Mouse (Mus musculus): ENCODE data around the gene Gm10135. TPM values are rescaled to one million over a fixed set of nuclear protein-coding genes. Genes with fewer than 3 reads are reported as not detected.
"Not testable (repeated sequence)": the region's sequence is repeated elsewhere in the genome, so short reads cannot be mapped to it uniquely, and the experiment has no call there.

The Gm10135 gene
- polyA plus RNA-seq, 1 experiment from 2014 or later, result not detected

GRCm38 (mm10) chr5:72948136-72948535 lies 26.4 kb downstream of the Gm10135 start:
- Histone ChIP-seq H3K9me3 (replicated peaks) (no peaks in the 10 kb centered on the region), H3K27ac (no peak overlapping the region), H3K4me1 (no peaks in the 10 kb centered on the region), H3K36me3 (peaks cover 37% of the 10 kb centered on the region), H3K27me3 (ENCODE audit: low read depth, poor library complexity, severe bottlenecking) (no peaks in the 10 kb centered on the region), H3K4me3 (no peak overlapping the region)
- no peak for DNase-seq (ENCODE audit: low spot score)
- WGBS, result 100% methylated on average over 1 of the region's 1 CpGs

DNA sequence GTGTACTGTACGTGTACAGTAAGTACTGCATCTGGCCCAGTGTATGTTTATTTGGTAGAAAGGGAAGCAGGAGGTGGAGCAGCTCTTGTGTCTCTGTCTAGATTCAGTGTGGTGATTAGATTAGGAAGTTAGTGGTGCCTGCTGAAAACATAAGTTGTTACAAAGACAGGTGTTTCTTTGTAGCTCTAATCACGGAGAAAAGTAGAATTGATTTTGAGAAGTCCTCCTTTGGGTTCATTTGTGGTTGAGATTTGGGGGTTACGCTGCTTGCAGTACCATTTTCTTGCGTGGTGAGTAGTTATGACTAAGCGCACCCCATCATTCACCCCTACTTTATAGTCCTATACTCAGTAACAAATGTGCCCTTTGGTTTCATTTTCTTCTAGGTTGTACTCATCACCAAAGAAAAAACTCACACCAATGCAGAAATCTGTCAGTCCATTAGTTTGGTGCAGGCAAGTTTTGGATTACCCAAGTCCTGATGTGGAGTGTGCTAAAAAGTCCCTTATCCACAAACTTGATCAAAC lies 33.5 kb downstream of the Gm10135 start:
- Histone ChIP-seq H3K27ac (no peak overlapping the region), H3K36me3 (peaks cover 37% of the 10 kb centered on the region), H3K4me3 (no peak overlapping the region), H3K9me3 (replicated peaks) (no peaks in the 10 kb centered on the region), H3K27me3 (ENCODE audit: low read depth, poor library complexity, severe bottlenecking) (no peaks in the 10 kb centered on the region), H3K4me1 (no peaks in the 10 kb centered on the region)
- WGBS, result 97% methylated on average over 5 of the region's 5 CpGs
- DNase-seq (ENCODE audit: low spot score), result no peak

GRCm38 (mm10) chr5:72939311-72939710 lies 35.2 kb downstream of the Gm10135 start:
- no peaks in the 10 kb centered on the region for H3K27me3 ChIP-seq (ENCODE audit: low read depth, poor library complexity, severe bottlenecking)
- DNase-seq (ENCODE audit: low spot score), result no peak
- H3K36me3 ChIP-seq, result peaks cover 33% of the 10 kb centered on the region
- no peak overlapping the region for H3K27ac ChIP-seq
- 89% methylated on average over 2 of the region's 2 CpGs for whole genome bisulfite sequencing
- no peaks in the 10 kb centered on the region for H3K4me1 ChIP-seq
- no peaks in the 10 kb centered on the region for H3K9me3 ChIP-seq (replicated peaks)
- no peak overlapping the region for H3K4me3 ChIP-seq

DNA sequence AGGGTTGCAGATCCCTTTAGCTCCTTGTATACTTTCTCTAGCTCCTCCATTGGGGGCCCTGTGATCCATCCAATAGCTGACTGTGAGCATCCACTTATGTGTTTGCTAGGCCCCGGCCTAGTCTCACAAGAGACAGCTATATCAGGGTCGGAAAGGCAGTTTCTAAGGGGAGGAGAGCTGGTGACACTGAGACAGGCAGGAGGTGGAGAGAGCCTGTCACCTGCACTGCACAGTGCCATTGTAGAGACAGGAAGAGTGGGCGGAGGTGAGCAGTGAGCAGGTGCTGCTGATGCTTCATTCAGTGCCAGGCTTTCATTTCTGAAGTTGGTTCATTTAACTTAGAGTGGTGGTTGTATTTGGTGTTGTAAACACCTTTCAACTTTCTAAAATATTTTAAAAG lies 36.1 kb downstream of the Gm10135 start:
- 94% methylated on average over 3 of the region's 3 CpGs for WGBS
- peaks cover 32% of the 10 kb centered on the region for H3K36me3 ChIP-seq
- not testable (repeated sequence) for H3K27ac ChIP-seq; H3K27me3 ChIP-seq (ENCODE audit: low read depth, poor library complexity, severe bottlenecking); H3K4me3 ChIP-seq; H3K9me3 ChIP-seq (replicated peaks); H3K4me1 ChIP-seq; DNase-seq (ENCODE audit: low spot score)

- no peaks in the 10 kb centered on the region for H3K4me1 ChIP-seq
- H3K9me3 ChIP-seq (replicated peaks), result no peaks in the 10 kb centered on the region
- H3K4me3 ChIP-seq, result no peak overlapping the region
- WGBS, result 95% methylated on average over 17 of the region's 17 CpGs
- H3K27me3 ChIP-seq (ENCODE audit: low read depth, poor library complexity, severe bottlenecking), result no peaks in the 10 kb centered on the region
- DNase-seq (ENCODE audit: low spot score), result no peak
- no peak overlapping the region for H3K27ac ChIP-seq
- H3K36me3 ChIP-seq, result peaks cover 14% of the 10 kb centered on the region
These were observed 41.4 kb downstream of the Gm10135 start for GRCm38 (mm10) chr5:72933026-72933675.

GRCm38 (mm10) chr5:72927074-72927473 lies 47.4 kb downstream of the Gm10135 start:
- Histone ChIP-seq H3K4me1 (no peaks in the 10 kb centered on the region), H3K4me3 (no peak overlapping the region), H3K27ac (no peak overlapping the region), H3K27me3 (ENCODE audit: low read depth, poor library complexity, severe bottlenecking) (no peaks in the 10 kb centered on the region), H3K36me3 (no peaks in the 10 kb centered on the region), H3K9me3 (replicated peaks) (no peaks in the 10 kb centered on the region)
- DNase-seq (ENCODE audit: low spot score), result no peak

DNA sequence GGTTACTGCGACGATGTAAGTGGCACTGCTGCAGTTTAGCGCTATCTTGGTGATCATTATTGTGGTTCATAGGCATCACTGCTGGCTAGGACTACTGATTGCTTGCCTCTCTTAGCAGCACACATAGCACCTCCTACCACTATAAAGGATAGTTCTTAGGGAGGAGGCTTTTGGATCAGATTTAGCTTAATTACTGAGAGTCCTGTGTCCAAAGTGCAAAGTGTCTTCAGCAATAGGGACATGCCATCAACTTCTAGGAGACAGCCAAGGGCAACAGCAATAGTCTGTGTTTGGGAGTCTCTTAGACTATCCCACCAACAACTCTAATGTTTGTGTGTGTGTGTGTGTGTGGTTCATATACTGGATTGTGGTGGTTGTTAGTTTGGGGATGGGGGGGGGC lies 51.7 kb downstream of the Gm10135 start:
- no peak overlapping the region for H3K27ac ChIP-seq

GRCm38 (mm10) chr5:72921171-72921570 lies 53.3 kb downstream of the Gm10135 start:
- no peak for DNase-seq (ENCODE audit: low spot score)
- Histone ChIP-seq H3K36me3 (peaks cover 6% of the 10 kb centered on the region), H3K27ac (no peak overlapping the region), H3K4me1 (peaks cover 12% of the 10 kb centered on the region), H3K4me3 (no peak overlapping the region), H3K27me3 (ENCODE audit: low read depth, poor library complexity, severe bottlenecking) (no peaks in the 10 kb centered on the region), H3K9me3 (replicated peaks) (no peaks in the 10 kb centered on the region)
- WGBS, result 94% methylated on average over 8 of the region's 8 CpGs

More for the DNA sequence above, 51.7 kb downstream of the Gm10135 start:
- WGBS, result 98% methylated on average over 3 of the region's 3 CpGs
- Histone ChIP-seq H3K4me3 (no peak overlapping the region), H3K36me3 (peaks cover 6% of the 10 kb centered on the region), H3K4me1 (no peaks in the 10 kb centered on the region), H3K27me3 (ENCODE audit: low read depth, poor library complexity, severe bottlenecking) (no peaks in the 10 kb centered on the region), H3K9me3 (replicated peaks) (no peaks in the 10 kb centered on the region)
- DNase-seq (ENCODE audit: low spot score), result no peak

- Histone ChIP-seq H3K36me3 (peaks cover 6% of the 10 kb centered on the region), H3K4me3 (no peak overlapping the region), H3K9me3 (replicated peaks) (no peaks in the 10 kb centered on the region), H3K4me1 (peaks cover 20% of the 10 kb centered on the region), H3K27ac (no peak overlapping the region), H3K27me3 (ENCODE audit: low read depth, poor library complexity, severe bottlenecking) (no peaks in the 10 kb centered on the region)
- DNase-seq (ENCODE audit: low spot score), result no peak
- 95% methylated on average over 4 of the region's 4 CpGs for WGBS
These were observed 54.1 kb downstream of the Gm10135 start for GRCm38 (mm10) chr5:72920416-72920815.

GRCm38 (mm10) chr5:72916851-72917250 lies 57.7 kb downstream of the Gm10135 start:
- 77% methylated on average over 1 of the region's 1 CpGs for WGBS
- no peaks in the 10 kb centered on the region for H3K9me3 ChIP-seq (replicated peaks)
- H3K27ac ChIP-seq, result no peak overlapping the region
- H3K36me3 ChIP-seq, result peaks cover 6% of the 10 kb centered on the region
- DNase-seq (ENCODE audit: low spot score), result no peak
- no peaks in the 10 kb centered on the region for H3K27me3 ChIP-seq (ENCODE audit: low read depth, poor library complexity, severe bottlenecking)
- H3K4me3 ChIP-seq, result peak overlapping the region; percentile 99
- H3K4me1 ChIP-seq, result peaks cover 28% of the 10 kb centered on the region

GRCm38 (mm10) chr5:72916048-72916447 lies 58.5 kb downstream of the Gm10135 start:
- DNase-seq (ENCODE audit: low spot score), result no peak
- 49% methylated on average over 4 of the region's 4 CpGs for WGBS
- Histone ChIP-seq H3K4me3 (peak overlapping the region; percentile 99), H3K9me3 (replicated peaks) (no peaks in the 10 kb centered on the region), H3K4me1 (peaks cover 28% of the 10 kb centered on the region), H3K27me3 (ENCODE audit: low read depth, poor library complexity, severe bottlenecking) (no peaks in the 10 kb centered on the region), H3K36me3 (peaks cover 3% of the 10 kb centered on the region; the same call in 1 of the 2 replicates), H3K27ac (peak overlapping the region; percentile 98)

All from limb, embryonic 10.5 days (tissue).